Mouse (Mus musculus) heart, postnatal 0 days (tissue): ENCODE measurements around the gene Trim15.

ENCODE experiments used
- CTCF ChIP-seq: IDR thresholded peaks from 2 replicates; pipeline ENCODE4 v1.5.1; 2016; ENCODE audit warnings: antibody characterized with exemption, control low read depth, low read depth
- EP300 ChIP-seq: IDR thresholded peaks from 2 replicates; pipeline ENCODE4 v1.6.1; 2016; ENCODE audit warnings: antibody characterized with exemption, low read depth

- TF ChIP-seq EP300 (no peak), CTCF (no peak)
Observed at GRCm38 (mm10) chr17:36874636-36875035, 7.6 kb upstream of the Trim15 start.
